Mouse (Mus musculus): ENCODE measurements around the gene Cnst. TPM values are rescaled to one million over a fixed set of nuclear protein-coding genes. Genes with fewer than 3 reads are reported as not detected.

The Cnst gene
- polyA plus RNA-seq, 1 experiment from 2014 or later: 27.5 TPM

DNA sequence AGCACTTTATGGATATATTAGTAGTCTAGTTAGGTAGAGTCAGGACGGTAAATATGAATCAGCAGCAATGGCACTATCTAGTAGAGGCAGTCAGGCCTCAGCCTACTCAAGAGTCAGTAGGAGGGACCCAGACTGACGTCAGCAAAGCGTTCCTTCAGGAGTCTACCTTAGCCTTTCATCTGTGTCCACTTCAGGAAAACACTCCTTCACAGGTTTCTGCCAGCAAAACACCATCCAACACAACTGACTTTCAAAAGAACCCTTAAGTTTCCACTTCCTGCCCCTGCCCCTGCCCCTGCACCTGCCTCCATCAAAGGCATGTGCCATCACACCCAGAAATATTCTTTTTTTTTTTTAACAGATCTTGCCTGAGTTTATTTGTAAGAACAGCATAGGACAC lies 26.3 kb upstream of the Cnst start:
- Histone ChIP-seq H3K4me1 (ENCODE audit: control insufficient read depth, insufficient read depth, low read length) (no peaks in the 10 kb centered on the region), H3K27me3 (ENCODE audit: control insufficient read depth, insufficient read depth, low read length) (no peaks in the 10 kb centered on the region), H3K27ac (ENCODE audit: low read depth, low read length) (no peak overlapping the region), H3K4me3 (ENCODE audit: low read depth, low read length) (no peak overlapping the region), H3K9me3 (ENCODE audit: control insufficient read depth, low read length) (no peaks in the 10 kb centered on the region), H3K36me3 (ENCODE audit: control insufficient read depth, insufficient read depth, low read length) (no peaks in the 10 kb centered on the region), H3K4me2 (ENCODE audit: low read depth, low read length) (no peak overlapping the region), H3K9ac (replicated peaks; ENCODE audit: low read depth, low read length) (no peak overlapping the region)
- no peak for ATAC-seq (ENCODE audit: low read depth)
- 81% methylated on average over 3 of the region's 3 CpGs for WGBS

DNA sequence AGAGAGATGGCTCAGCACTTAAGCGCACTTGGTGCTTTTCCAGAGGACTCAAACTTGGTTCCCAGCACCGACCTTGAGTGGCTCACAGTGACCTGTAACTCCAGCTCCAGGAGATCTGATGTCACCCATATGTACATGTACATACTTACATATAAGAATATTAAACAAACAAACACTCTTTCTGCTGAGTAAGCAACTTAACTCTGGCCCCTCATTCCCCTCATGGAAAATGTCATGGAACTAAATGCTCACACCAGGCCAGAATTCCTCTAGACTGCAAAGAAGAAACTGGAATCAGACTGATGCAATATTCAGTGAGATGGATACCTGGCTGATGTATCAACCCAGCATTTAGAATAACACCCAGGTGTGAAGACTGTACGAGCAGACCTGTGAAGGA lies 7.1 kb upstream of the Cnst start:
- no peak overlapping the region for H3K4me2 ChIP-seq (ENCODE audit: low read depth, low read length)
- WGBS: 94% methylated on average over 3 of the region's 3 CpGs
- no peak overlapping the region for H3K9ac ChIP-seq (replicated peaks; ENCODE audit: low read depth, low read length)
- H3K9me3 ChIP-seq (ENCODE audit: control insufficient read depth, low read length): no peaks in the 10 kb centered on the region
- no peaks in the 10 kb centered on the region for H3K27me3 ChIP-seq (ENCODE audit: control insufficient read depth, insufficient read depth, low read length)
- no peak overlapping the region for H3K4me3 ChIP-seq (ENCODE audit: low read depth, low read length)
- no peak overlapping the region for H3K27ac ChIP-seq (ENCODE audit: low read depth, low read length)
- 0 out of 2 replicates have a peak, but pooled peaks cover 5% of the 10 kb centered on the region for H3K36me3 ChIP-seq (ENCODE audit: control insufficient read depth, insufficient read depth, low read length)
- ATAC-seq (ENCODE audit: low read depth): no peak
- H3K4me1 ChIP-seq (ENCODE audit: control insufficient read depth, insufficient read depth, low read length): no peaks in the 10 kb centered on the region

DNA sequence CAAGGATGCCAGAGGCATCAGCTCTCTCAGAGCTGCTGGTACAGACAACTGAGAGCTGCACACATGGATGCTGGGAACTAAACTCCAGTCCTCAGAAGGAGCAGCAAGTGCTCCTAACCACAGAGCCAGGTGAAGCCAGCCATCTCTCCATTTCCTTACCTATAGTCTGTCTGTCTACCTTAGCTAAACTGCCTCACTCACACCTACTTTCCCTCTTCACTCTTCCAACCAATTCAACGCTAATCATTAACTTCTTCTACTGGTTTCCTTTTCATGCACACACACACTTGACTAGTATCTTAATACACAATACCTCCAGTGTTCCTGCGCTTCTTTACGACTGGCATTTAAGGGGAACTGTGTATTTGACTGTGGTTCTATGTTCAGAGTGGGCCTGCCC lies 6.3 kb upstream of the Cnst start:
- Histone ChIP-seq H3K4me2 (ENCODE audit: low read depth, low read length) (no peak overlapping the region), H3K27me3 (ENCODE audit: control insufficient read depth, insufficient read depth, low read length) (no peaks in the 10 kb centered on the region), H3K4me1 (ENCODE audit: control insufficient read depth, insufficient read depth, low read length) (peaks cover 1% of the 10 kb centered on the region), H3K9me3 (ENCODE audit: control insufficient read depth, low read length) (no peaks in the 10 kb centered on the region), H3K4me3 (ENCODE audit: low read depth, low read length) (no peak overlapping the region), H3K36me3 (ENCODE audit: control insufficient read depth, insufficient read depth, low read length) (0 out of 2 replicates have a peak, but pooled peaks cover 5% of the 10 kb centered on the region), H3K9ac (replicated peaks; ENCODE audit: low read depth, low read length) (no peak overlapping the region), H3K27ac (ENCODE audit: low read depth, low read length) (no peak overlapping the region)
- WGBS: 92% methylated on average over 3 of the region's 3 CpGs
- no peak for ATAC-seq (ENCODE audit: low read depth)

DNA sequence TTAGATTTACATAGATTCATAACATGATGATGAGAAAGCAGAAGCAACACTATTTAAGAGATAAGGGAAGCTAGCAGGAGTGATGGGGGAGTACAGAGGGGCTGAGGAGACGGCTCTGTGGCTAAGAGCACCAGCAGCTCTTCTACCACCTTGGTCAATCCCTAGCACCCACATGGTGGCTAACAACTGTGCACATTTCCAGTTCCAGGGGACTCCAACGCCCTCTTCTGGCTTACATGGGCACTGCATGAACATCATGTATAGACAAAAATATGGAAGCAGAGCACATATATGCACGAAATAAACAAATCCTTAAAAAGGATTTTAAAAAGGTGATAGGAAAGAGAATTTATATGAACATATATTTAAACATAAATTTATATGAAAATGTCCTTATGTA lies 4.7 kb upstream of the Cnst start:
- 63% methylated on average over 3 of the region's 3 CpGs for WGBS
- ATAC-seq (ENCODE audit: low read depth): no peak
- H3K9me3 ChIP-seq (ENCODE audit: control insufficient read depth, low read length): no peaks in the 10 kb centered on the region
- H3K36me3 ChIP-seq (ENCODE audit: control insufficient read depth, insufficient read depth, low read length): 0 out of 2 replicates have a peak, but pooled peaks cover 5% of the 10 kb centered on the region
- no peaks in the 10 kb centered on the region for H3K27me3 ChIP-seq (ENCODE audit: control insufficient read depth, insufficient read depth, low read length)
- H3K27ac ChIP-seq (ENCODE audit: low read depth, low read length): no peak overlapping the region
- H3K4me1 ChIP-seq (ENCODE audit: control insufficient read depth, insufficient read depth, low read length): peaks cover 8% of the 10 kb centered on the region
- H3K9ac ChIP-seq (replicated peaks; ENCODE audit: low read depth, low read length): no peak overlapping the region
- no peak overlapping the region for H3K4me3 ChIP-seq (ENCODE audit: low read depth, low read length)
- no peak overlapping the region for H3K4me2 ChIP-seq (ENCODE audit: low read depth, low read length)

DNA sequence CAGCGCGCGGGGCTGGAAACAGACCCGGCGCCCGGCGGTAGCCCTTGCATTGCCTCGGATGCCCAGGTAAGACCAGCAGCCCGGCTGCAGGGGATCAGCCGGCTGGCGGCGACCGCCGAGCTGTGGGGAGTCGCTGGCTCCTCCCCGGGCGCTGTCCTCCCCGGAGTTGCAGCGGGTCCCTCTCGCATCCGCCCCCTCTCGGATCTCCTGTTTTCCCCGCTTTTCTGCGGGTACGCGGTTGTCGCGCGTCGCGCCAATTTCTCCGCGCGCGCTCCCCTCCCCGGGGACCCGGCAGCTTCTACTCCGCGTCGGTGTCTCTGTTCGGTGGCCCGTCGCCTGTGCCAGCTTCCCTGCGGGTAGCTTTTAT lies 364 bp downstream of the Cnst start:
- under 1% methylated on average over 44 of the region's 44 CpGs for WGBS
- peak; percentile 86 for ATAC-seq (ENCODE audit: low read depth)
- H3K27me3 ChIP-seq (ENCODE audit: control insufficient read depth, insufficient read depth, low read length): no peaks in the 10 kb centered on the region

DNA sequence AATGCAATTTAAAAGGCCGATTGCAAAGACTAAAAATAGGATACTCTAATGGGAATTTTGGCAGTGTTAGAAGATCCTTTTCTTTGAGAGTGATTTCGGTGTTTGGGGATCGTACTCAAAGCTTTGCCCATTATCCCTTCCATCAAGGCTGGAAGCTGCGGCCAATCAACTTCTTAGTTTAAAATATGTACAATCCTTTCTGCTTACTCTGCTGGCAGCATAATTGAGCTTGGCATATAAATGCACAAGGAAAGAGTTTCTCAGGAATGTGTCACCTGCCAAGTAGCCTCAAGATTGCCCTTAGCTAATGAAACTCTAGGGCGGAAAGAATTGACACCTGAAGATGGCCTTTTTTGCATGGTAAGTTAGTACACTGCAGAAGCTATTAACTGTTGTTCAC lies 1.0 kb downstream of the Cnst start:
- H3K27ac ChIP-seq (ENCODE audit: low read depth, low read length): peak overlapping the region; percentile 90; the same call in 1 of the 2 replicates
- 9% methylated on average over 5 of the region's 5 CpGs for WGBS
- no peaks in the 10 kb centered on the region for H3K36me3 ChIP-seq (ENCODE audit: control insufficient read depth, insufficient read depth, low read length)
- ATAC-seq (ENCODE audit: low read depth): no peak
- peaks cover 22% of the 10 kb centered on the region for H3K4me1 ChIP-seq (ENCODE audit: control insufficient read depth, insufficient read depth, low read length)
- H3K4me3 ChIP-seq (ENCODE audit: low read depth, low read length): peak overlapping the region; percentile 74
- peak overlapping the region; percentile 61 for H3K4me2 ChIP-seq (ENCODE audit: low read depth, low read length)
- peak overlapping the region; percentile 74 for H3K9ac ChIP-seq (replicated peaks; ENCODE audit: low read depth, low read length)
- H3K9me3 ChIP-seq (ENCODE audit: control insufficient read depth, low read length): no peaks in the 10 kb centered on the region
- no peaks in the 10 kb centered on the region for H3K27me3 ChIP-seq (ENCODE audit: control insufficient read depth, insufficient read depth, low read length)

More for the DNA sequence above, 364 bp downstream of the Cnst start:
- Histone ChIP-seq H3K4me1 (ENCODE audit: control insufficient read depth, insufficient read depth, low read length) (peaks cover 22% of the 10 kb centered on the region), H3K27ac (ENCODE audit: low read depth, low read length) (peak overlapping the region; percentile 90), H3K36me3 (ENCODE audit: control insufficient read depth, insufficient read depth, low read length) (no peaks in the 10 kb centered on the region), H3K4me2 (ENCODE audit: low read depth, low read length) (peak overlapping the region; percentile 61), H3K9ac (replicated peaks; ENCODE audit: low read depth, low read length) (peak overlapping the region; percentile 74), H3K4me3 (ENCODE audit: low read depth, low read length) (peak overlapping the region; percentile 74), H3K9me3 (ENCODE audit: control insufficient read depth, low read length) (no peaks in the 10 kb centered on the region)

DNA sequence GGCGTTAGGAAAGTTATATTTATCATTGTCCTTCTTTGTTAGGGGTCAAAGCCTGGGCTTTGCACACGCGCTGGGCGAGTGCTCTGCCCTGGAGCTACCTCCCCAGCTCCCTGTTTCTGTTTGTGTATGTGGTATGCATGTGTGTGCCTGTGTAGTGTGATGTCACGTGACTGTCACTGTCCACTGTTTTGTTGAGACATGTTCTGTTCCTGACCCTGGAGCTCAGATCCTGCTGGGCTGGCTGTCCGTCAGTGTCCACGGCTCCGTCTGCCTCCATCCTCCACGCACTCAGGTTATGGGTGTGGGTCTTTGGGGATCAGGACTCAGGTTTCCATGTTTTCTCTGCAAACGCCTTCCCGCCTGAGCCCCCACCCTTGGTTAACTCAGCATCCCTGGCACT lies 2.0 kb downstream of the Cnst start:
- no peak overlapping the region; the same call in 1 of the 2 replicates for H3K9ac ChIP-seq (replicated peaks; ENCODE audit: low read depth, low read length)
- H3K36me3 ChIP-seq (ENCODE audit: control insufficient read depth, insufficient read depth, low read length): no peaks in the 10 kb centered on the region
- H3K27ac ChIP-seq (ENCODE audit: low read depth, low read length): no peak overlapping the region
- peaks cover 22% of the 10 kb centered on the region for H3K4me1 ChIP-seq (ENCODE audit: control insufficient read depth, insufficient read depth, low read length)
- no peaks in the 10 kb centered on the region for H3K27me3 ChIP-seq (ENCODE audit: control insufficient read depth, insufficient read depth, low read length)
- no peaks in the 10 kb centered on the region for H3K9me3 ChIP-seq (ENCODE audit: control insufficient read depth, low read length)
- ATAC-seq (ENCODE audit: low read depth): no peak
- H3K4me2 ChIP-seq (ENCODE audit: low read depth, low read length): peak overlapping the region; percentile 61
- no peak overlapping the region for H3K4me3 ChIP-seq (ENCODE audit: low read depth, low read length)
- 70% methylated on average over 11 of the region's 11 CpGs for WGBS

DNA sequence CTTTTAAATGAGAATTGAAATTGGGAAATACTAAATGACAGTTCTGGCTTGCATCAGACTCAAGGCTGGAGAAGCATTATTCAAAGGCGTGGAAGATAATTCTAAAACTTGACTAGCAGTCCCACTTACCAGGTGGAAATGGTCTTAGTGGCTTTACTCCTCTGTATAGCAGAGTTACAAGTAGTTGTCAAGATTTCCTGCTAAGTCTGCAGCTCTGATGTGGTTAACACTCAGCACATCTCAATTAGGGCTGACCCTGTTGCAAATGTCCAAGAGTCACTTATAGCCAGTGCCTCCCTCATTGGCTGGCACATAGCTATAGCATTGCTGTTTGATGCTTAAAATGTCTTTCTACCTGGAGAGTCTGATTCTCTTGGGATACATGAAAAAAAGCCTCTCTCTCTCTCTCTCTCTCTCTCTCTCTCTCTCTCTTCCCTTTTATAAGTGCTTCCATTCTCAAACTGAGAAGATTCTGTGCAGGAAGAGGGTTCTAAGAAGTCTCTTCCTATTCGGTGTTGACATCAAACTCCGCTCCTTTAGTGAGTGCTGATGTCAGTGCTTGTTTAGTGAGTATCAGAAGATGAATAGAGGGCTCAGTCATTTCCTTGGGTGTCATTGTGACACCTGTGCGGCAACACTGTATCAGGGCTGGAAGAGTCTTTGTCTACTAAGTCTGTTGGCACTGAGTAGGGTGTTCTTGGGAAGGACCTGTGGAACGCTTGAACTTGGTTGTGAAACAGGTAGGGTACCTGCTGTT lies 3.0 kb downstream of the Cnst start:
- Histone ChIP-seq H3K9me3 (ENCODE audit: control insufficient read depth, low read length) (no peaks in the 10 kb centered on the region), H3K9ac (replicated peaks; ENCODE audit: low read depth, low read length) (no peak overlapping the region), H3K36me3 (ENCODE audit: control insufficient read depth, insufficient read depth, low read length) (no peaks in the 10 kb centered on the region), H3K27ac (ENCODE audit: low read depth, low read length) (no peak overlapping the region), H3K27me3 (ENCODE audit: control insufficient read depth, insufficient read depth, low read length) (no peaks in the 10 kb centered on the region), H3K4me2 (ENCODE audit: low read depth, low read length) (no peak overlapping the region), H3K4me3 (ENCODE audit: low read depth, low read length) (no peak overlapping the region), H3K4me1 (ENCODE audit: control insufficient read depth, insufficient read depth, low read length) (peaks cover 22% of the 10 kb centered on the region)
- ATAC-seq (ENCODE audit: low read depth): no peak
- 92% methylated on average over 5 of the region's 5 CpGs for WGBS

DNA sequence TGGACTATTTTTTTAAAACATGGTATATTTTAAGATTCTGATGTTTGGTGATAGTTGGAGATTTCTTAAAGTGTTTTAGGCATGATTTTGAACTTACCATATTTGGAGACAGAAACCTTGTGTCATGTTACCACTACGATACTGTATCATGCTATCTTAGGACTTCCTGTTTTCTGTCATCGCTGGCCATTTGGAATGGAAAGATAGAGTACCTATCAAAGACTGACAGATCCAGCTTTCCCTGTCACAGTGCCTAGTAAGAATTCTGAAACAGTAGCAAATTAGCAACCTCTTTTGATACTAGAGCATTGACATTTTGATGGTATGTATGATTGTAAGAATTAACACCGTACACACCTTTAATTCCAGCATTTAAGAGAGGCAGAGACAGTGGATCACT lies 5.2 kb downstream of the Cnst start:
- H3K27ac ChIP-seq (ENCODE audit: low read depth, low read length): no peak overlapping the region
- H3K4me2 ChIP-seq (ENCODE audit: low read depth, low read length): no peak overlapping the region
- H3K9ac ChIP-seq (replicated peaks; ENCODE audit: low read depth, low read length): no peak overlapping the region
- H3K4me1 ChIP-seq (ENCODE audit: control insufficient read depth, insufficient read depth, low read length): peaks cover 15% of the 10 kb centered on the region
- H3K27me3 ChIP-seq (ENCODE audit: control insufficient read depth, insufficient read depth, low read length): no peaks in the 10 kb centered on the region
- H3K4me3 ChIP-seq (ENCODE audit: low read depth, low read length): no peak overlapping the region
- 90% methylated on average over 3 of the region's 3 CpGs for WGBS
- no peak for ATAC-seq (ENCODE audit: low read depth)
- no peaks in the 10 kb centered on the region for H3K36me3 ChIP-seq (ENCODE audit: control insufficient read depth, insufficient read depth, low read length)
- H3K9me3 ChIP-seq (ENCODE audit: control insufficient read depth, low read length): no peaks in the 10 kb centered on the region

Measured in neural tube, embryonic 14.5 days (tissue).